Mouse (Mus musculus) embryonic fibroblast, embryonic 13.5 days (primary cell): Measurements from ENCODE around the gene Cd320.
"Not testable (repeated sequence)": the region's sequence is repeated elsewhere in the genome, so short reads cannot be mapped to it uniquely, and the experiment has no call there.

ENCODE experiments used
- CTCF ChIP-seq: IDR thresholded peaks from 2 replicates; pipeline ENCODE4 v1.5.1; 2011; ENCODE audit warnings: mild to moderate bottlenecking, control low read depth, low read length, moderate library complexity, borderline replicate concordance; ENCODE audit not compliant: insufficient read depth
- POLR2A ChIP-seq: IDR thresholded peaks from 2 replicates; pipeline ENCODE4 v1.6.1; 2011; ENCODE audit warnings: low read depth, mild to moderate bottlenecking, control low read depth, low read length, moderate library complexity

GRCm38 (mm10) chr17:33893011-33893410 is 50.1 kb downstream of the Cd320 start:
- TF ChIP-seq CTCF, POLR2A: not testable (repeated sequence)
